Mouse (Mus musculus): ENCODE results near the gene Utrn.

- TF ChIP-seq CTCF (IDR thresholded peaks at IDR 0.05; ENCODE audit: borderline replicate concordance, extremely low read depth, insufficient read depth, insufficient read length) (no peak), POLR2A (IDR thresholded peaks at IDR 0.05; ENCODE audit: borderline replicate concordance, extremely low read depth, insufficient read depth, insufficient read length, poor library complexity, severe bottlenecking) (no peak)
These were observed 52.6 kb downstream of the Utrn start for GRCm38 (mm10) chr10:12816530-12816929.
